Mouse (Mus musculus) liver, postnatal 0 days (tissue): Measurements from ENCODE around the gene Gm5475. TPM values are rescaled to one million over a fixed set of nuclear protein-coding genes. Genes with fewer than 3 reads are reported as not detected.

Experiments used
- ATAC-seq: fragments of 200-750 bp; cut with Nextera tagmentation; 2 replicates; pipeline ENCODE4 v1.8.0; 2017; ENCODE audit warnings: mild to moderate bottlenecking, moderate library complexity
- DNase-seq: peaks from one replicate; pipeline ENCODE4 v3.0.0-alpha.2; 2016
- H3K27ac ChIP-seq: fragments of 300-500 bp; sonication (generic); 2 replicates; pipeline ENCODE4 v1.5.1; 2014; ENCODE audit warnings: antibody characterized with exemption, moderate library complexity, mild to moderate bottlenecking, low read depth
- H3K27me3 ChIP-seq: fragments of 300-500 bp; sonication (generic); 2 replicates; pipeline ENCODE4 v1.6.1; 2014; ENCODE audit warnings: low read length, control low read depth, mixed read lengths; ENCODE audit not compliant: insufficient read depth
- H3K36me3 ChIP-seq: fragments of 300-500 bp; sonication (generic); replicated peaks from 2 replicates; pipeline ENCODE4 v1.6.1; 2014; ENCODE audit warnings: mild to moderate bottlenecking, control low read depth, low read length, moderate library complexity, mixed read lengths; ENCODE audit not compliant: insufficient read depth
- H3K4me1 ChIP-seq: fragments of 300-500 bp; sonication (generic); 2 replicates; pipeline ENCODE4 v1.6.1; 2014; ENCODE audit warnings: antibody characterized with exemption, mild to moderate bottlenecking, control low read depth; ENCODE audit not compliant: insufficient read depth
- H3K4me2 ChIP-seq: fragments of 300-500 bp; sonication (generic); 2 replicates; pipeline ENCODE4 v1.6.1; 2014; ENCODE audit warnings: low read depth, mild to moderate bottlenecking, low read length, moderate library complexity, mixed read lengths
- H3K4me3 ChIP-seq: fragments of 300-500 bp; sonication (generic); 2 replicates; pipeline ENCODE4 v1.5.1; 2014; ENCODE audit warnings: low read depth, low read length
- H3K9ac ChIP-seq: fragments of 300-500 bp; sonication (generic); replicated peaks from 2 replicates; pipeline ENCODE4 v1.6.1; 2014; ENCODE audit warnings: mild to moderate bottlenecking, moderate library complexity
- H3K9me3 ChIP-seq: fragments of 300-500 bp; sonication (generic); 2 replicates; pipeline ENCODE4 v1.6.1; 2016; ENCODE audit warnings: mild to moderate bottlenecking, control low read depth, low read length, mixed read lengths
- CTCF ChIP-seq: sonication (generic); IDR thresholded peaks from 2 replicates; pipeline ENCODE4 v1.5.1; 2016; ENCODE audit warnings: antibody characterized with exemption, low read depth
- EP300 ChIP-seq: IDR thresholded peaks from 2 replicates; pipeline ENCODE4 v1.6.1; 2016; ENCODE audit warnings: antibody characterized with exemption, low read depth, mild to moderate bottlenecking
- WGBS: fragments of 180-500 bp; shearing (Covaris S2); extraction: QIAGEN DNeasy Blood & Tissue Kit; methylation state at CpG from one replicate; pipeline ENCODE4 v1.1.7; 2014; ENCODE audit not compliant: insufficient replicate concordance; 5-methylcytosine and 5-hydroxymethylcytosine counted together
- polyA plus RNA-seq: library from polyadenylated mRNA; unstranded; fragments of >200 nt; fragmentation: Nextera tagmentation; extraction: Ambion mirVana; gene quantifications from 2 replicates; pipeline ENCODE4 v1.2.1, GENCODE M21; 2015

The Gm5475 gene
- polyA plus RNA-seq, 1 experiment from 2014 or later: 0.04 TPM

DNA sequence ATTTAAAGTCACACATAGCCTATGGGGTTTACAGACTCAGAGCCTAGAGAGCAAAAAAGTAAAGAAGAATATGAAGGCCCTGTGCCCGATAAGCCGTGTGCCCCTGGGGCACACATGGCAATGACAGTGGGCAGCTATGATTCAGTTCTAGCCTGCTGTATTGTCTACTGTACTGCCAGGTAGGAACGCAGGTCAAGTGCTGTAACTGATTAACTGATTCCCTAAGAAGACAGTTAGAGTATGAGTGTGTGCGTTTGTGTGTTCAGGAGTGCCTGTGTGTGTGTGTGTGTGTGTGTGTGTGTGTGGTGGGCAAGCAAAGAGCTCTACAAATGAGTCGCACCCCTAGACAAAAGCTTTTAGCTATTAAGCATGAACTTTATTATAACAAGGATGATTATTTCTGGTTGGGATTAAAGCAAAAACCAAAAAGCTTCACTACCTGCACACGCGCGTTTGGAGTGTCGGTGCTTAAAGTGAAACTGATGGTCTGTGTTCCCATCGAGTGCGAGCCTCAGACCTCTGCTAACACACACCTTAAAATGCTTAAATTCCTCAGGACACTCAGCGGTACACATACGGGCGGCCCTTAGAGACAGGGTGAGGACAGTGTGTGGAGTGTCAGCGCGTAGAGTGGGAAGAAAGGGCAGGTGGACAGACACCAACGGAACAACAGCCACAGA is 34.3 kb upstream of the Gm5475 start:
- ATAC-seq: peak; percentile 42; the same call in 1 of the 2 replicates
- H3K4me2 ChIP-seq: 0 out of 2 replicates have a peak overlapping the region, but pooled peaks have one; percentile 6
- TF ChIP-seq CTCF (no peak), EP300 (no peak)
- H3K36me3 ChIP-seq: peaks cover 2% of the 10 kb centered on the region; the same call in 1 of the 2 replicates
- H3K9me3 ChIP-seq: no peaks in the 10 kb centered on the region
- 79% methylated on average over 17 of the region's 17 CpGs for WGBS
- DNase-seq: no peak
- no peak overlapping the region for H3K4me3 ChIP-seq
- H3K4me1 ChIP-seq: peaks cover 12% of the 10 kb centered on the region
- no peak overlapping the region for H3K9ac ChIP-seq
- H3K27me3 ChIP-seq: no peaks in the 10 kb centered on the region
- H3K27ac ChIP-seq: peak overlapping the region; percentile 34; the same call in 1 of the 2 replicates

GRCm38 (mm10) chr15:100388224-100388835 is 33.6 kb upstream of the Gm5475 start:
- H3K27me3 ChIP-seq: no peaks in the 10 kb centered on the region
- H3K9me3 ChIP-seq: no peaks in the 10 kb centered on the region
- 57% methylated on average over 16 of the region's 16 CpGs for WGBS
- TF ChIP-seq EP300: no peak
- no peak for TF ChIP-seq CTCF
- no peak overlapping the region for H3K27ac ChIP-seq
- ATAC-seq (no peak), DNase-seq (no peak)
- peaks cover 4% of the 10 kb centered on the region for H3K36me3 ChIP-seq
- no peak overlapping the region for H3K4me2 ChIP-seq
- H3K9ac ChIP-seq: no peak overlapping the region
- peaks cover 12% of the 10 kb centered on the region for H3K4me1 ChIP-seq
- no peak overlapping the region for H3K4me3 ChIP-seq

DNA sequence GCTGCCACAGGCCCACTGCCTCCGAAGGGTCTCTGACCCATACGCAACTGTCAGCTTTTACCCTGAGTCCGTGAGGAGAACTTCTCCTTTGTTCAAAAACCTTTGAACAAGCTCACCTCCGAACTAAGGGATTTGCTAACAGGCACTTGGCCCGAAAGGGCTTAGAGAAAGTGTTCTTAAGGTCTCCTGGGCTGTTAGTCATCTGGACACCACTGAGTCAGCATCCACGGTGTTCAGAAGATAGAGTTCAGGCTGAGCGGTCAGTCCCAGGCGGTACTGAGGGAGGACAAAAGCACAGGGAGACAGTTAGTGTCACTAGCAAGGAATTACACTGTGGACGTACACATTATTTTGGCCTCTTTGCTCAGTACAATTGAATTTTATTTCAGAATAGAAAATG is 33.1 kb upstream of the Gm5475 start:
- DNase-seq: no peak
- H3K9me3 ChIP-seq: no peaks in the 10 kb centered on the region
- ATAC-seq: no peak
- H3K27me3 ChIP-seq: no peaks in the 10 kb centered on the region
- no peak overlapping the region for H3K4me2 ChIP-seq
- TF ChIP-seq EP300 (no peak), CTCF (no peak)
- H3K9ac ChIP-seq: no peak overlapping the region
- peaks cover 11% of the 10 kb centered on the region for H3K4me1 ChIP-seq
- peaks cover 10% of the 10 kb centered on the region for H3K36me3 ChIP-seq
- H3K27ac ChIP-seq: no peak overlapping the region
- 73% methylated on average over 9 of the region's 9 CpGs for WGBS
- no peak overlapping the region for H3K4me3 ChIP-seq

DNA sequence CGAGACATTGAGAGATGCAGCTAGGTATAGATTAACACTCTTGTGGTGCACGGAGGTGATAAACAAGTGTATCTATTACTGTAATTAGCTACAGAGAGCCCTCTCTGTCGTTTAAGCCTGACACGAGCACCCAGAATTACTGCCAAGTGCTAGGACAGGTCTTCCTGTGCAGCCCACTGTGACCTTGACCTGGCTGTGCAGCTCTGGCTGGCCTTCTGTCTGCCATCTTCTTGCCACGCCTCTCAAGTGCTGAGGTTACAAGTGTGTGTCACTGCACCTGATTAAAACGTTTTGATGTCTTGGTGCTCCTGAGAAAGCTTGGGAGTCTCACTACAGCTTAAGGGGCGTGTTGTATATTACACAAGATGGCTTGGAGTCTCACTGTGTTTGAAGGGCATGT is 30.9 kb upstream of the Gm5475 start:
- H3K4me1 ChIP-seq: peaks cover 9% of the 10 kb centered on the region
- DNase-seq (no peak), ATAC-seq (peak; percentile 18)
- 0 out of 2 replicates have a peak overlapping the region, but pooled peaks have one; percentile 3 for H3K9ac ChIP-seq
- H3K4me3 ChIP-seq: no peak overlapping the region
- no peak overlapping the region for H3K27ac ChIP-seq
- H3K27me3 ChIP-seq: no peaks in the 10 kb centered on the region
- 48% methylated on average over 7 of the region's 7 CpGs for WGBS
- no peak for TF ChIP-seq CTCF
- TF ChIP-seq EP300: no peak
- no peaks in the 10 kb centered on the region for H3K9me3 ChIP-seq
- H3K36me3 ChIP-seq: peaks cover 26% of the 10 kb centered on the region
- H3K4me2 ChIP-seq: no peak overlapping the region

- DNase-seq (no peak), ATAC-seq (peak; percentile 81)
- no peaks in the 10 kb centered on the region for H3K9me3 ChIP-seq
- 0 out of 2 replicates have a peak overlapping the region, but pooled peaks have one; percentile 16 for H3K27ac ChIP-seq
- H3K36me3 ChIP-seq: peaks cover 31% of the 10 kb centered on the region
- TF ChIP-seq CTCF: no peak
- peak; percentile 80 for TF ChIP-seq EP300
- H3K4me2 ChIP-seq: no peak overlapping the region
- H3K4me1 ChIP-seq: peaks cover 9% of the 10 kb centered on the region
- WGBS: 57% methylated on average over 7 of the region's 7 CpGs
- H3K4me3 ChIP-seq: no peak overlapping the region
- 0 out of 2 replicates have a peak overlapping the region, but pooled peaks have one; percentile 3 for H3K9ac ChIP-seq
- H3K27me3 ChIP-seq: no peaks in the 10 kb centered on the region
Observed at GRCm38 (mm10) chr15:100391599-100391998, 30.3 kb upstream of the Gm5475 start.

- Histone ChIP-seq H3K4me2 (no peak overlapping the region), H3K4me1 (peaks cover 7% of the 10 kb centered on the region), H3K9me3 (no peaks in the 10 kb centered on the region), H3K9ac (no peak overlapping the region), H3K27ac (no peak overlapping the region), H3K27me3 (no peaks in the 10 kb centered on the region), H3K4me3 (no peak overlapping the region), H3K36me3 (peaks cover 43% of the 10 kb centered on the region)
- ATAC-seq (no peak), DNase-seq (no peak)
- WGBS: 88% methylated on average over 11 of the region's 11 CpGs
- no peak for TF ChIP-seq EP300
- no peak for TF ChIP-seq CTCF
Observed at GRCm38 (mm10) chr15:100393016-100393415, 28.9 kb upstream of the Gm5475 start.
